Mouse (Mus musculus): ENCODE data around the gene Adal.

Adal gene

GRCm38 (mm10) chr2:121178828-121179479 is 38.7 kb downstream of the Adal start:
- no peak for DNase-seq

- DNase-seq, result peak; percentile 14
Observed at GRCm38 (mm10) chr2:121183431-121183830, 43.2 kb downstream of the Adal start.

- no peak for DNase-seq
Observed at GRCm38 (mm10) chr2:121184142-121184541, 43.9 kb downstream of the Adal start.

- no peak for DNase-seq
Observed at GRCm38 (mm10) chr2:121188530-121188929, 48.3 kb downstream of the Adal start.

- DNase-seq, result no peak
Observed at GRCm38 (mm10) chr2:121195466-121195865, 55.2 kb downstream of the Adal start.

- no peak for DNase-seq
Observed at GRCm38 (mm10) chr2:121204276-121204675, 64.0 kb downstream of the Adal start.
